ENCODE assay signal across 19 mouse cellular contexts in genomic region chr4:117127991-117128686, GRCm38 (mm10). TPM values are rescaled to one million over a fixed set of nuclear protein-coding genes. Genes with fewer than 3 reads are reported as not detected.
DNase-seq lines count a peak whose midpoint lies in the region; ATAC-seq and TF ChIP-seq lines count a peak whose summit lies in the region.
"Had no signal": no experiment of that assay in that cellular context is flagged by ENCODE, and none has a peak within 500 bp of the region (broad histone marks: within the 10 kb centered on the region; RNA-seq: fewer than 3 reads in every experiment).

No protein-coding gene starts in this region.

- no peaks in the 10 kb centered on the region for H3K9me3 ChIP-seq in hindbrain, embryonic 10.5 days
- H3K9me3 ChIP-seq in hindbrain, postnatal 0 days (ENCODE audit: low read length), result no peaks in the 10 kb centered on the region
- H3K9me3 ChIP-seq in midbrain, embryonic 11.5 days (ENCODE audit: control insufficient read depth, low read length), result no peaks in the 10 kb centered on the region
- no peaks in the 10 kb centered on the region for H3K9me3 ChIP-seq in midbrain, embryonic 16.5 days (replicated peaks; ENCODE audit: control insufficient read depth, low read length, poor library complexity, severe bottlenecking)
- H3K9me3 ChIP-seq: embryonic facial prominence, embryonic 13.5 days; heart, embryonic 13.5 days; hindbrain, embryonic 13.5 days had no signal

- H3K4me2 ChIP-seq in hindbrain, postnatal 0 days (ENCODE audit: low read depth, low read length), result no peak overlapping the region
- no peak overlapping the region for H3K4me2 ChIP-seq in midbrain, embryonic 11.5 days
- H3K4me2 ChIP-seq in midbrain, embryonic 16.5 days (ENCODE audit: low read length), result no peak overlapping the region
- H3K4me2 ChIP-seq: embryonic facial prominence, embryonic 13.5 days; heart, embryonic 13.5 days; hindbrain, embryonic 13.5 days had no signal

- H3K4me1 ChIP-seq in hindbrain, embryonic 10.5 days (replicated peaks), result peaks cover 77% of the 10 kb centered on the region
- peaks cover 16% of the 10 kb centered on the region for H3K4me1 ChIP-seq in hindbrain, postnatal 0 days (ENCODE audit: insufficient read depth, low read length)
- peaks cover 40% of the 10 kb centered on the region for H3K4me1 ChIP-seq in midbrain, embryonic 11.5 days (ENCODE audit: control insufficient read depth, insufficient read depth, low read length)
- H3K4me1 ChIP-seq in midbrain, embryonic 16.5 days (ENCODE audit: control insufficient read depth, insufficient read depth, low read length), result peaks cover 24% of the 10 kb centered on the region

- no peak overlapping the region for H3K9ac ChIP-seq in hindbrain, postnatal 0 days (replicated peaks; ENCODE audit: low read length)
- no peak overlapping the region for H3K9ac ChIP-seq in midbrain, embryonic 11.5 days (ENCODE audit: low read length)
- no peak overlapping the region for H3K9ac ChIP-seq in midbrain, embryonic 16.5 days (ENCODE audit: low read depth, low read length)
- H3K9ac ChIP-seq: embryonic facial prominence, embryonic 13.5 days; heart, embryonic 13.5 days; hindbrain, embryonic 13.5 days had no signal

- 90% methylated on average over 33 of the region's 33 CpGs for WGBS in hindbrain, embryonic 10.5 days
- WGBS in hindbrain, postnatal 0 days, result 92% methylated on average over 33 of the region's 33 CpGs
- WGBS in midbrain, embryonic 11.5 days, result 92% methylated on average over 33 of the region's 33 CpGs
- 91% methylated on average over 33 of the region's 33 CpGs for WGBS in midbrain, embryonic 16.5 days
- 94% methylated on average over 33 of the region's 33 CpGs for WGBS in macrophage (ENCODE audit: missing documents)

- no peak for TF ChIP-seq CTCF in hindbrain, postnatal 0 days (IDR thresholded peaks at IDR 0.05; ENCODE audit: low read depth)

- H3K36me3 ChIP-seq in hindbrain, embryonic 10.5 days, result peaks cover 50% of the 10 kb centered on the region
- peaks cover 40% of the 10 kb centered on the region for H3K36me3 ChIP-seq in hindbrain, postnatal 0 days (ENCODE audit: insufficient read depth, low read length)
- H3K36me3 ChIP-seq in midbrain, embryonic 11.5 days (ENCODE audit: control insufficient read depth, insufficient read depth, low read length), result no peaks in the 10 kb centered on the region; the same call in 1 of the 2 replicates
- peaks cover 11% of the 10 kb centered on the region for H3K36me3 ChIP-seq in midbrain, embryonic 16.5 days (ENCODE audit: control insufficient read depth, insufficient read depth, low read length)
- peaks cover 6% of the 10 kb centered on the region; the same call in 1 of the 2 replicates for H3K36me3 ChIP-seq in macrophage (ENCODE audit: inconsistent target)

- peak overlapping the region; percentile 50 for H3K27ac ChIP-seq in hindbrain, embryonic 10.5 days
- H3K27ac ChIP-seq in hindbrain, postnatal 0 days, result no peak overlapping the region
- no peak overlapping the region for H3K27ac ChIP-seq in midbrain, embryonic 11.5 days (ENCODE audit: low read depth, low read length)
- no peak overlapping the region for H3K27ac ChIP-seq in midbrain, embryonic 16.5 days (ENCODE audit: low read length)
- peak overlapping the region; percentile 98; the same call in 1 of the 2 replicates for H3K27ac ChIP-seq in macrophage
- H3K27ac ChIP-seq: embryonic facial prominence, embryonic 13.5 days; heart, embryonic 13.5 days; hindbrain, embryonic 13.5 days had no signal

- no peak for ATAC-seq in hindbrain, postnatal 0 days
- ATAC-seq in midbrain, embryonic 11.5 days (ENCODE audit: low FRiP score), result no peak
- no peak for ATAC-seq in midbrain, embryonic 16.5 days
- ATAC-seq: forebrain, embryonic 14.5 days; intestine, postnatal 0 days had no signal

- no peak for DNase-seq in hindbrain, embryonic 10.5 days (ENCODE audit: low spot score)
- no peak for DNase-seq in hindbrain, postnatal 0 days (ENCODE audit: low spot score)
- peak; percentile 81 for DNase-seq in midbrain, embryonic 11.5 days (ENCODE audit: low spot score, missing footprints)
- no peak for DNase-seq in spleen, postnatal 36 days (ENCODE audit: low spot score in 2 of 2)
- DNase-seq: adrenal gland, adult 2 months; adrenal gland, postnatal 25 days; cerebellum, adult 18-20 months; cerebellum, adult 9-11 months; cerebellum, postnatal 36 days; gastrocnemius, postnatal 10 days; heart, postnatal 36 days had no signal

- H3K27me3 ChIP-seq in hindbrain, embryonic 10.5 days (ENCODE audit: insufficient read depth, poor library complexity, severe bottlenecking), result peaks cover 26% of the 10 kb centered on the region
- H3K27me3 ChIP-seq in hindbrain, postnatal 0 days (ENCODE audit: insufficient read depth, low read length), result no peaks in the 10 kb centered on the region
- H3K27me3 ChIP-seq in midbrain, embryonic 11.5 days (ENCODE audit: control insufficient read depth, insufficient read depth, low read length), result 0 out of 2 replicates have a peak, but pooled peaks cover 3% of the 10 kb centered on the region
- no peaks in the 10 kb centered on the region for H3K27me3 ChIP-seq in midbrain, embryonic 16.5 days (ENCODE audit: control insufficient read depth, insufficient read depth, low read depth, low read length)
- H3K27me3 ChIP-seq: hindbrain, embryonic 13.5 days had no signal

- H3K4me3 ChIP-seq in hindbrain, embryonic 10.5 days, result no peak overlapping the region
- no peak overlapping the region for H3K4me3 ChIP-seq in hindbrain, postnatal 0 days (ENCODE audit: low read length)
- no peak overlapping the region for H3K4me3 ChIP-seq in midbrain, embryonic 11.5 days (ENCODE audit: low read depth, low read length)
- no peak overlapping the region for H3K4me3 ChIP-seq in midbrain, embryonic 16.5 days (ENCODE audit: low read depth, low read length)
- no peak overlapping the region for H3K4me3 ChIP-seq in macrophage (ENCODE audit: inconsistent target)
- H3K4me3 ChIP-seq: embryonic facial prominence, embryonic 13.5 days; heart, embryonic 13.5 days; hindbrain, embryonic 13.5 days had no signal

- H3K79me2 ChIP-seq in macrophage (ENCODE audit: inconsistent target), result peaks cover 7% of the 10 kb centered on the region; the same call in 1 of the 2 replicates

RNA-seq across cellular contexts. Expression of gene Tctex1d4, which starts 1.5 kb away (rescaled TPM):
- polyA plus RNA-seq in hindbrain, embryonic 10.5 days (2016; fragmentation: Nextera tagmentation; extraction: Ambion mirVana), result 0.71 TPM in 1 of 2 replicates, not detected in the other
- total RNA-seq in hindbrain, postnatal 0 days (2014; rRNA removed), result 2.0 and 5.8 TPM in 2 replicates
- polyA plus RNA-seq in hindbrain, postnatal 0 days (2015; fragmentation: Nextera tagmentation; extraction: Ambion mirVana), result 2.0 and 2.8 TPM in 2 replicates
- not detected in 2 replicates for polyA plus RNA-seq in midbrain, embryonic 11.5 days (2014; fragmentation: Nextera tagmentation; extraction: Ambion mirVana)
- polyA plus RNA-seq in midbrain, embryonic 16.5 days (2015; fragmentation: Nextera tagmentation; extraction: Ambion mirVana), result 0.46 and 1.1 TPM in 2 replicates
- 1 to 10 TPM in 17 of 26 experiments, not detected in 9; 1.3 to 7.4 (median 2.8) TPM for total RNA-seq in macrophage (2018; cell fraction: chromatin; rRNA removed)
- 1 to 10 TPM in 22 of 26 experiments, under 1 TPM in 4; 0.42 to 4.0 (median 2.2) TPM for total RNA-seq in macrophage (2018; cell fraction: cytosol; rRNA removed)
- 10 to 100 TPM in 1 of 26 experiments, 1 to 10 TPM in 17, not detected in 8; 1.2 to 10.0 (median 2.9) TPM for total RNA-seq in macrophage (2018; cell fraction: nucleus; rRNA removed)
- 0.68 to 2.6 TPM (median 0.93 TPM) in 3 replicates for polyA plus RNA-seq in macrophage (2018)
- total RNA-seq: adrenal gland, adult 2 months; adrenal gland, postnatal 25 days; gastrocnemius, postnatal 10 days; heart, postnatal 36 days had no signal
- polyA plus RNA-seq: adrenal gland, adult 2 months; embryonic facial prominence, embryonic 13.5 days; heart, embryonic 13.5 days; heart, postnatal 0 days had no signal

RNA-seq across cellular contexts. Expression of gene Btbd19, which starts 2.6 kb away (rescaled TPM):
- 4.4 and 4.8 TPM in 2 replicates for polyA plus RNA-seq in hindbrain, embryonic 10.5 days (2016; fragmentation: Nextera tagmentation; extraction: Ambion mirVana)
- 7.8 and 9.1 TPM in 2 replicates for total RNA-seq in hindbrain, postnatal 0 days (2014; rRNA removed)
- polyA plus RNA-seq in hindbrain, postnatal 0 days (2015; fragmentation: Nextera tagmentation; extraction: Ambion mirVana), result 4.9 and 5.4 TPM in 2 replicates
- polyA plus RNA-seq in midbrain, embryonic 11.5 days (2014; fragmentation: Nextera tagmentation; extraction: Ambion mirVana), result 2.7 and 3.8 TPM in 2 replicates
- polyA plus RNA-seq in midbrain, embryonic 16.5 days (2015; fragmentation: Nextera tagmentation; extraction: Ambion mirVana), result 3.9 and 4.0 TPM in 2 replicates
- total RNA-seq in macrophage (2018; cell fraction: chromatin; rRNA removed), result 10 to 100 TPM in 14 of 26 experiments, 1 to 10 TPM in 12; 1.6 to 22.6 (median 11.1) TPM
- 1 to 10 TPM; 1.5 to 6.9 (median 3.5) TPM for total RNA-seq in macrophage (2018; cell fraction: cytosol; rRNA removed)
- 10 to 100 TPM in 11 of 26 experiments, 1 to 10 TPM in 15; 1.8 to 31.5 (median 8.8) TPM for total RNA-seq in macrophage (2018; cell fraction: nucleus; rRNA removed)
- polyA plus RNA-seq in macrophage (2018), result 1.5 to 11.4 TPM (median 1.9 TPM) in 3 replicates

RNA-seq across cellular contexts. Expression of gene Plk3, which starts 5.6 kb away (rescaled TPM):
- polyA plus RNA-seq in hindbrain, embryonic 10.5 days (2016; fragmentation: Nextera tagmentation; extraction: Ambion mirVana), result 41.8 and 58.6 TPM in 2 replicates
- 23.9 and 29.8 TPM in 2 replicates for total RNA-seq in hindbrain, postnatal 0 days (2014; rRNA removed)
- 26.8 and 29.1 TPM in 2 replicates for polyA plus RNA-seq in hindbrain, postnatal 0 days (2015; fragmentation: Nextera tagmentation; extraction: Ambion mirVana)
- 28.0 and 32.8 TPM in 2 replicates for polyA plus RNA-seq in midbrain, embryonic 11.5 days (2014; fragmentation: Nextera tagmentation; extraction: Ambion mirVana)
- 18.7 TPM in 2 replicates for polyA plus RNA-seq in midbrain, embryonic 16.5 days (2015; fragmentation: Nextera tagmentation; extraction: Ambion mirVana)
- total RNA-seq in macrophage (2018; cell fraction: chromatin; rRNA removed), result 10 to 100 TPM in 6 of 26 experiments, 1 to 10 TPM in 19, under 1 TPM in 1; 0.67 to 21.3 (median 6.8) TPM
- 1 to 10 TPM in 25 of 26 experiments, under 1 TPM in 1; 0.48 to 6.3 (median 2.9) TPM for total RNA-seq in macrophage (2018; cell fraction: cytosol; rRNA removed)
- 10 to 100 TPM in 9 of 26 experiments, 1 to 10 TPM in 17; 2.6 to 33.1 (median 6.9) TPM for total RNA-seq in macrophage (2018; cell fraction: nucleus; rRNA removed)
- 1.5 to 7.7 TPM (median 2.0 TPM) in 3 replicates for polyA plus RNA-seq in macrophage (2018)

RNA-seq across cellular contexts. Expression of gene Rps8, which starts 27.9 kb away (rescaled TPM):
- polyA plus RNA-seq in hindbrain, embryonic 10.5 days (2016; fragmentation: Nextera tagmentation; extraction: Ambion mirVana), result 660 and 807 TPM in 2 replicates
- total RNA-seq in hindbrain, postnatal 0 days (2014; rRNA removed), result 463 and 470 TPM in 2 replicates
- 523 and 530 TPM in 2 replicates for polyA plus RNA-seq in hindbrain, postnatal 0 days (2015; fragmentation: Nextera tagmentation; extraction: Ambion mirVana)
- 780 and 794 TPM in 2 replicates for polyA plus RNA-seq in midbrain, embryonic 11.5 days (2014; fragmentation: Nextera tagmentation; extraction: Ambion mirVana)
- polyA plus RNA-seq in midbrain, embryonic 16.5 days (2015; fragmentation: Nextera tagmentation; extraction: Ambion mirVana), result 381 and 382 TPM in 2 replicates
- 100 to 1,000 TPM in 3 of 26 experiments, 10 to 100 TPM in 23; 30.7 to 242 (median 63.9) TPM for total RNA-seq in macrophage (2018; cell fraction: chromatin; rRNA removed)
- 1,000 to 10,000 TPM in 9 of 26 experiments, 100 to 1,000 TPM in 17; 488 to 1,366 (median 810) TPM for total RNA-seq in macrophage (2018; cell fraction: cytosol; rRNA removed)
- 100 to 1,000 TPM in 24 of 26 experiments, 10 to 100 TPM in 2; 69.8 to 283 (median 141) TPM for total RNA-seq in macrophage (2018; cell fraction: nucleus; rRNA removed)
- 353 to 1,289 TPM (median 973 TPM) in 3 replicates for polyA plus RNA-seq in macrophage (2018)

RNA-seq across cellular contexts. Expression of gene Ptch2, which starts 32.3 kb away (rescaled TPM):
- polyA plus RNA-seq in hindbrain, embryonic 10.5 days (2016; fragmentation: Nextera tagmentation; extraction: Ambion mirVana), result 5.8 and 6.9 TPM in 2 replicates
- 16.1 and 18.8 TPM in 2 replicates for total RNA-seq in hindbrain, postnatal 0 days (2014; rRNA removed)
- 4.1 and 4.4 TPM in 2 replicates for polyA plus RNA-seq in hindbrain, postnatal 0 days (2015; fragmentation: Nextera tagmentation; extraction: Ambion mirVana)
- 3.6 and 5.0 TPM in 2 replicates for polyA plus RNA-seq in midbrain, embryonic 11.5 days (2014; fragmentation: Nextera tagmentation; extraction: Ambion mirVana)
- polyA plus RNA-seq in midbrain, embryonic 16.5 days (2015; fragmentation: Nextera tagmentation; extraction: Ambion mirVana), result 7.4 and 9.5 TPM in 2 replicates
- total RNA-seq in macrophage (2018; cell fraction: chromatin; rRNA removed), result not detected
- total RNA-seq in macrophage (2018; cell fraction: cytosol; rRNA removed), result not detected
- total RNA-seq in macrophage (2018; cell fraction: nucleus; rRNA removed), result not detected
- polyA plus RNA-seq in macrophage (2018), result not detected in 3 replicates

Comparison
In these comparisons a context has a peak if more than half of its experiments do, and no peak if none do; other contexts are left out.
1. H3K27ac ChIP-seq: peak in hindbrain, embryonic 10.5 days (single experiment) and macrophage (single experiment); none in hindbrain, postnatal 0 days (single experiment), midbrain, embryonic 11.5 days (single experiment) and midbrain, embryonic 16.5 days (single experiment).